Mouse (Mus musculus) lung, postnatal 0 days (tissue): ENCODE results near the gene B3gnt8. TPM values are rescaled to one million over a fixed set of nuclear protein-coding genes. Genes with fewer than 3 reads are reported as not detected.

ENCODE experiments used
- ATAC-seq: fragments of 200-750 bp; cut with Nextera tagmentation; 2 replicates; pipeline ENCODE4 v1.8.0; 2017; ENCODE audit warnings: moderate library complexity
- DNase-seq: peaks from one replicate; pipeline ENCODE4 v3.0.0-alpha.2; 2016; ENCODE audit warnings: low spot score
- H3K27ac ChIP-seq: fragments of 300-500 bp; sonication (generic); 2 replicates; pipeline ENCODE4 v1.5.1; 2014; ENCODE audit warnings: antibody characterized with exemption, mild to moderate bottlenecking, low read length, mixed read lengths
- H3K27me3 ChIP-seq: fragments of 300-500 bp; sonication (generic); replicated peaks from 2 replicates; pipeline ENCODE4 v1.6.1; 2014; ENCODE audit warnings: low read length, mixed read lengths; ENCODE audit not compliant: insufficient read depth
- H3K36me3 ChIP-seq: fragments of 300-500 bp; sonication (generic); 2 replicates; pipeline ENCODE4 v1.6.1; 2014; ENCODE audit warnings: low read length, mixed read lengths; ENCODE audit not compliant: insufficient read depth
- H3K4me1 ChIP-seq: fragments of 300-500 bp; sonication (generic); 2 replicates; pipeline ENCODE4 v1.6.1; 2014; ENCODE audit warnings: antibody characterized with exemption, low read depth, low read length, mixed read lengths; ENCODE audit not compliant: insufficient read depth
- H3K4me2 ChIP-seq: fragments of 300-500 bp; sonication (generic); replicated peaks from 2 replicates; pipeline ENCODE4 v1.6.1; 2014; ENCODE audit warnings: low read depth, mild to moderate bottlenecking, low read length, moderate library complexity, mixed read lengths
- H3K4me3 ChIP-seq: fragments of 300-500 bp; sonication (generic); 2 replicates; pipeline ENCODE4 v1.5.1; 2014; ENCODE audit warnings: low read depth, low read length
- H3K9ac ChIP-seq: fragments of 300-500 bp; sonication (generic); replicated peaks from 2 replicates; pipeline ENCODE4 v1.6.1; 2014; ENCODE audit warnings: low read depth, mild to moderate bottlenecking
- H3K9me3 ChIP-seq: fragments of 300-500 bp; sonication (generic); 2 replicates; pipeline ENCODE4 v1.6.1; 2016; ENCODE audit warnings: low read length, mixed read lengths
- CTCF ChIP-seq: IDR thresholded peaks from 2 replicates; pipeline ENCODE4 v1.5.1; 2016; ENCODE audit warnings: antibody characterized with exemption, mild to moderate bottlenecking
- EP300 ChIP-seq: IDR thresholded peaks from 2 replicates; pipeline ENCODE4 v1.6.1; 2016; ENCODE audit warnings: antibody characterized with exemption, mild to moderate bottlenecking, control low read depth
- WGBS: fragments of 180-500 bp; shearing (Covaris S2); extraction: QIAGEN DNeasy Blood & Tissue Kit; methylation state at CpG from one replicate; pipeline ENCODE4 v1.1.7; 2014; 5-methylcytosine and 5-hydroxymethylcytosine counted together
- polyA plus RNA-seq: library from polyadenylated mRNA; unstranded; fragments of >200 nt; fragmentation: Nextera tagmentation; extraction: Ambion mirVana; gene quantifications from 2 replicates; pipeline ENCODE4 v1.2.1, GENCODE M21; 2015

B3gnt8 gene
- polyA plus RNA-seq, 1 experiment from 2014 or later: 10.9 TPM

DNA sequence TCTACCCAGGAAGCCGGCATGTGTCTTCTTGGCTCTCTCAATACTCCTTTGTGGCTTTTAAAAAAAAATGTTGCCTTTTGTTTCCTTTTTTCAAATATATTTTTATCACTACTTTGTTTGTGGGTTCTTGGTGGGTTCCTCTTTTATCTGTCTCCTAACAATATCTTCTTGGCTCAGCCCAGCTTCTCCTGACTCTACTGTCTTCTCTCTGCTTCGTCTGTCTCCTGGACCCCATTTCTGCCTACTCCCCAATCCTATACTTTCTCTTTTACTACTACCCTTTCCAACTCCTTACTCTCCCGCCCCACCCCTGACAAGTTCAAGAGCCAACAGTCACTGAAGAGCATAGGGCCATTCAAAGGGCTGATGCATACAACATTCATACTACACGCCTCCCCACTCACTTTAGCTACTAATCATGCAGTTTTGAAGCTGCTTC lies 19.8 kb upstream of the B3gnt8 start:
- no peak overlapping the region for H3K4me2 ChIP-seq
- no peaks in the 10 kb centered on the region for H3K27me3 ChIP-seq
- ATAC-seq: no peak
- no peak for DNase-seq
- no peaks in the 10 kb centered on the region for H3K36me3 ChIP-seq
- no peaks in the 10 kb centered on the region for H3K4me1 ChIP-seq
- H3K9me3 ChIP-seq: no peaks in the 10 kb centered on the region
- no peak overlapping the region for H3K9ac ChIP-seq
- 68% methylated on average over 4 of the region's 4 CpGs for WGBS
- no peak overlapping the region for H3K27ac ChIP-seq
- H3K4me3 ChIP-seq: no peak overlapping the region
- TF ChIP-seq EP300 (no peak), CTCF (no peak)

- 65% methylated on average over 2 of the region's 2 CpGs for WGBS
- DNase-seq: no peak
- no peaks in the 10 kb centered on the region for H3K27me3 ChIP-seq
- H3K27ac ChIP-seq: no peak overlapping the region
- no peak overlapping the region for H3K4me2 ChIP-seq
- no peak overlapping the region for H3K9ac ChIP-seq
- TF ChIP-seq EP300: no peak
- no peak for TF ChIP-seq CTCF
- H3K36me3 ChIP-seq: no peaks in the 10 kb centered on the region
- H3K9me3 ChIP-seq: no peaks in the 10 kb centered on the region
- no peak for ATAC-seq
- no peaks in the 10 kb centered on the region for H3K4me1 ChIP-seq
- H3K4me3 ChIP-seq: no peak overlapping the region
These were observed 19.3 kb upstream of the B3gnt8 start for GRCm38 (mm10) chr7:25607196-25607595.

DNA sequence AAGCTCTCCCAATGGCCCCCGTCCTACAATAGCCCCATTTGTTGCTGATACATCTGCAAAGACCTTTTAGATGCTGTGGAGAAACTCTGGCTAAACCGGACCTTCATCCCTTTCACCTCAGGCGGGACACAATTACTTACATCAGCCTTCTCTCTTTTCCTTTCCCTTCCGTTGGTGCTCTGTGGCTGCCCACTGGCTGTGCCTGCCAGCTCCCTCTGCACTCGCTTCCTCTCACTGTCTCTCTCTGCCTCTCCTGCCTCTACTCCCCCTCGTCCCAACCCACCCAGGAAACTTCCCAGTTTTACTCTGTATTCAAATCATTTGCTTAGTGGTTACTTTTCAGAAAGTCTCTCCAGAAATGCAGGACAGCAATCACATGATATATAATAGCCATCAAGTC lies 16.4 kb upstream of the B3gnt8 start:
- no peak for TF ChIP-seq CTCF
- TF ChIP-seq EP300: no peak
- no peaks in the 10 kb centered on the region for H3K4me1 ChIP-seq
- ATAC-seq (no peak), DNase-seq (no peak)
- H3K4me3 ChIP-seq: no peak overlapping the region
- H3K9ac ChIP-seq: no peak overlapping the region
- no peak overlapping the region for H3K4me2 ChIP-seq
- H3K36me3 ChIP-seq: no peaks in the 10 kb centered on the region
- no peak overlapping the region for H3K27ac ChIP-seq
- H3K9me3 ChIP-seq: no peaks in the 10 kb centered on the region
- WGBS: 34% methylated on average over 6 of the region's 6 CpGs
- no peaks in the 10 kb centered on the region for H3K27me3 ChIP-seq

DNA sequence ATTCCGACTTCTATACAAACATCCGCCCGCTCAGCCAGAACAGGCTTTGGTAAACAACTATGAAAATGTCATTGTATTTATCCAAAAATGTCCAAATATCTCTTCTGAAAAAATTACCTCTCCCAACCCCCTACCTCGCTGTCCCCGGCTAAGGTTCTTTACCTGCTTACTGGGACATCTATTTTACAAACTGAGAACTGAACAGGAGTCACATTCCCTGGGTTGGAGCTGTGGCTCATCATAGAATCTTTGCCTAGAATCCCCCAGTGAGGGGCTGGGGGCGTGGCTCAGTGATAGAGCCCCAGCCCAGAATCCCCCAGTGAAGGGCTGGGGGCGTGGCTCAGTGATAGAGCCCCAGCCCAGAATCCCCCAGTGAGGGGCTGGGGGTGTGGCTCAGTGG lies 15.0 kb upstream of the B3gnt8 start:
- WGBS: 32% methylated on average over 7 of the region's 7 CpGs
- Histone ChIP-seq H3K27me3 (no peaks in the 10 kb centered on the region), H3K27ac (no peak overlapping the region), H3K4me2 (no peak overlapping the region), H3K36me3 (no peaks in the 10 kb centered on the region), H3K9me3 (no peaks in the 10 kb centered on the region), H3K4me1 (no peaks in the 10 kb centered on the region), H3K9ac (no peak overlapping the region), H3K4me3 (no peak overlapping the region)
- TF ChIP-seq EP300: no peak
- no peak for TF ChIP-seq CTCF
- ATAC-seq: no peak
- no peak for DNase-seq

- 84% methylated on average over 5 of the region's 5 CpGs for WGBS
- Histone ChIP-seq H3K4me1 (peaks cover 3% of the 10 kb centered on the region; the same call in 1 of the 2 replicates), H3K9ac (no peak overlapping the region), H3K4me3 (no peak overlapping the region), H3K27ac (no peak overlapping the region), H3K36me3 (no peaks in the 10 kb centered on the region), H3K27me3 (no peaks in the 10 kb centered on the region), H3K4me2 (no peak overlapping the region), H3K9me3 (no peaks in the 10 kb centered on the region)
- DNase-seq (no peak), ATAC-seq (no peak)
- TF ChIP-seq CTCF: no peak
- no peak for TF ChIP-seq EP300
These were observed 12.4 kb upstream of the B3gnt8 start for GRCm38 (mm10) chr7:25614086-25614485.

- Histone ChIP-seq H3K27me3 (no peaks in the 10 kb centered on the region), H3K36me3 (no peaks in the 10 kb centered on the region), H3K9ac (no peak overlapping the region), H3K4me2 (no peak overlapping the region), H3K27ac (no peak overlapping the region), H3K4me1 (peaks cover 7% of the 10 kb centered on the region; the same call in 1 of the 2 replicates), H3K4me3 (no peak overlapping the region), H3K9me3 (no peaks in the 10 kb centered on the region)
- DNase-seq (no peak), ATAC-seq (no peak)
- 67% methylated on average over 21 of the region's 21 CpGs for WGBS
- TF ChIP-seq EP300: no peak
- no peak for TF ChIP-seq CTCF
These were observed 11.4 kb upstream of the B3gnt8 start for GRCm38 (mm10) chr7:25614831-25615705.
